Mouse (Mus musculus) cerebellum, adult 11 months (tissue): ENCODE data around the gene Flnb.

Source experiments
- DNase-seq: peaks from one replicate; pipeline ENCODE4 v3.0.0; 2022

Flnb gene

DNA sequence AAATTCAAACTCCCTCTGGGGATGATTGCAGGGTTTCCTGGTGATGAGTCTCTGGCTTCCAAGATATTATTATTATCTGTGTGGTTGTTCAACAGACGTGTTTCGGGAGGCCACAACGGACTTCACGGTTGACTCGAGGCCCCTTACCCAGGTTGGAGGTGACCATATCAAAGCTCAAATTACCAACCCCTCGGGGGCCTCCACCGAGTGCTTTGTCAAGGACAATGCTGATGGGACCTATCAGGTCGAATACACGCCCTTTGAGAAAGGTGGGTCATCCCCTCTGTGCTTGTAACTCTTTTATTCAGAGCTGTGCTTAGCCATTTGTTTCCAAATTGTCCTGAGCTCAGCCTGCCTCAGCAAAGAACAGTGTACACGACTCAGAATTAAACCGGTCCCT is 89.3 kb downstream of the Flnb start:
- DNase-seq: no peak

DNA sequence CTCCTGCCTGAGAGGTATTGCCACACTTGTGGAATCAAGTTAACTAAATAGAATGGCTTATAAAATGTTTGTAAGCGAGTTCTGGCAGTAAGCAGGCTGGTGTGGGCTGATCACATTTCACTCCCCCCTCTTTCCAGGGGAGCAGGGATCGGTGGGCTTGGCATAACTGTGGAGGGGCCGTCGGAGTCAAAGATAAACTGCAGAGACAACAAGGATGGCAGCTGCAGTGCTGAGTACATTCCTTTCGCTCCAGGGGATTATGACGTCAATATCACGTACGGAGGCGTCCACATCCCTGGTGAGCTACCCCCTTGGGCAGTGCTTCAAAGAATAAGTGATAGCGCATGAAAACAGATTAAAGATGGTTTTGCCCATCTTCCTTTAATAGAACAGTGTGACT is 91.7 kb downstream of the Flnb start:
- no peak for DNase-seq

DNA sequence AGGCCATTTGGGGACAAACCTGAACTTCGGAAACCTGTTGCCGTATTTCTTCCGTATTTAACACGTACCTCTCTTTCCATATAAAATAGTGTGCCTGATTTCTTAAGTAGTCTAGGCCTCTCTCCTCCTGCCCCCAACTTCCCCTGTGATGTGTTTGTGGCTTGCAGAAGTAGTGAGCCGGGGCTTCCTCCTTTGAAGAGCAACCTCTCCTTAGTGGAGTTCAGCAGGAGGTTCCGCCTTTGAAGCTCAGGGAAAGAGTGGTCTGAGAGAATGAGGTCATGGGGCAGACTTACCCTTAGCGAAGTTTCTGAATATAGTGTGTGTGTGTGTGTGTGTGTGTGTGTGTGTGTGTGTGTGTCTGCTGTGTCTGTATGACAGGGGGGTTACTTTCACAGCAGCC is 96.1 kb downstream of the Flnb start:
- DNase-seq: no peak

DNA sequence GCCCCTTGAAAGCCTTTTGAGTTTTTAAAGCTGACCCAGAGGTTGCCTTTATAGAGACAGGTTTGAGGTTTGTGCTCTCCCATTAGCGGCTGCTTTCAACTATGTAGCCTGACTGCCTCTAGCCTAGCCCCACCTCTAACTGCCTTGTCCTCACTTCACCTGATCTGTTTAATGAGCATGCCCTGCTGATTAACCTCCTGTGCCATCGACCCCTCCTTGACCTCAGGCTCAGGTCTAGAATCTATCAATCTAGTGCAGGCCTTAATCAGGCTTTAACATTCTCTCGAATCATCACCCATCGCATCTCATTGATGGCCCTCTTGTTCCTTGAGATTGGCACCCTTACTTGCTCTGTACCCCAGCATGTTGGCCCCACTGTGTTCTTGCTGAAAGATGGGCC is 96.7 kb downstream of the Flnb start:
- no peak for DNase-seq

DNA sequence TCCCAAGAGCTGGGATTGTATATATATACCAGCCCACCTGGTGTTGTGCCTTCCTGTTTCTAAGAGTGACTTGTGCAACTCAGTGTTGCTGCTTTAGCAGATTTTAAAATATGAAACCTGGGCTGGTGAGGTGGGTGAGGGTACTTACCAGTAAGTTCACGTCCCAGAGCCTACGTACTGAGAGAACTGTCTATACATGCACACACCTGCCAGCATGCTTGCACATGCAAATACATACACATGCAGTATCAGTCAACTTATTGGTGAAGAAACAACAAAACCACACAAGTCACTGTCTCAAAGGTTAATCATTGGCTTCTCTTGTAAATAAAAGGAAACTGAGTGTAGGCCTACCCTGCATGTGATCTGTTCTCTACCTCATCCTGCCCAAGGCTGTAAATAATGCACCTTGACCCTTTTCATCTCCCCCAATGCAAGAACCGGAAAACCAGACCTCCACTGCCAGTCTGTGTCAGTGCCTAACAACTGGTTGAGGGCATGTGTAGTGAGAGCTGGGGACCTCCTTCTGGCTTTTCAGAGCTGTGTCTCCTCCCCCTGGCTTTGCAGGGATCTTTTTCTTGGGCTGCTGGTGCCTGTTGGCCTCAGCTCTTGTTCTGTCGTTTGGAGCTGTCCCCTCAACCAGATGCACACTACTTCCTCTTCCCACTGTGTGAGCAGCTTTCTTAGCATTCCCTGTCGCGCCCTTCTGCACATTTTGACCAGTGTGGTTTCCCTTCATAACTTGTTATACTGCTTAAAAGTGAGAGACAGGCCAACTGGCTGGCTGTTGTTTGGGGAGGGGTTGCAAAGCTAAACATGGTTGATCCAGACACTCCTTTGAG is 100.6 kb downstream of the Flnb start:
- DNase-seq: no peak

DNA sequence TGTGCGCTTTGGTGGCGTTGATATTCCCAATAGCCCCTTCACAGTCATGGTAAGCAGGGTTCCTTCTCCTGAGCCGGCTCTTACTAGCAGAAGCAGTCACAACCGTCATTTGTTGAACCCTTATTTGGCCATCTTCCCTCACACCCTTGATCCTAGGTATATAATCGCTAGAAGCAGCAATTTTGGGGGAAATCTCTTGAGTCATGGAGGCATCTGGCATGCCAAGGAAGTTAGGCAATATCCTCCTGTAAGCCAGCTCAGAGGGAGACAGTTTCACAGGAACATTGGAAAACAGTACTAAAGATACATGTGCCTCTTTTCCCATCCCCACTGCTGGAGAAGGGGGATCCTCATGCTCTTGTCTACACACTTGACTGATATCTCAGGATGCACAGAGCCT is 101.6 kb downstream of the Flnb start:
- no peak for DNase-seq

DNA sequence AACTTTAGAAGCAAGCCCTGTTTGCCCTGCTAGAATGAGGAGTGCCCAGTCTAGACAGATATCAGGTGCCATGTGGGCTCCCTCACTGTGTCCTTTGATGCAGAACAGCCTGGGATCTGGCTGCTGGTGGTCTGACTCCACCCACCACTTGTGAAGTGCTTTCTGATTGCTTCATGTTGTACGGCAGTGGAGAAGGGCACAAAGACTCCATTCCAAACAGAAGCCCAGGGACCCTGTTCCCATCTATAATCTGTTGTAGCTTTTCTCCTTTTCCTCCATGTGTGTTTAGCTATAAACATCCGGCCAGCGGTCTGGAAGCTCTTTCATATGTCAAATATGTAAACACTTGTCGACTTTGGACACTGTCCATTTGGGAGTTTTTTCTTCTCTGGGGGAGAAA is 102.2 kb downstream of the Flnb start:
- no peak for DNase-seq

DNA sequence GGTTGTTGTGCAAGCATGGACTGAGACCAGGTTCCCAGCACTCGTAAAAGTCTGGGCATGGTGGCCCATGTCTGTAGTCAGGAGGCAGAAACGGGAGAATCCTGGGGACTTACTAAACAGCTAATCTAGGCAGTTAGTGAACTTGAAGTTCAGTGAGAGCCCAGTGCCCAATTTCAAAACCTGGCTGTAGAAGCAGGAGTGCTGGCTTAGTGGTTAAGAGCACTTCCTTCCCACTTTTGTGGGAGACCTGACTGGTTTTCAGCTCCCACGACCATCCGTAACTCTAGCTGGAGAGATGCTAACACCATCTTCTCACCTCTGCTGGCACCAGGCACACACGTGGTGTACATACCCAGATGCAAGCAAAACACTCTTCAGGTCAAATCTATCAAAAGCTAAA is 103.7 kb downstream of the Flnb start:
- no peak for DNase-seq

DNA sequence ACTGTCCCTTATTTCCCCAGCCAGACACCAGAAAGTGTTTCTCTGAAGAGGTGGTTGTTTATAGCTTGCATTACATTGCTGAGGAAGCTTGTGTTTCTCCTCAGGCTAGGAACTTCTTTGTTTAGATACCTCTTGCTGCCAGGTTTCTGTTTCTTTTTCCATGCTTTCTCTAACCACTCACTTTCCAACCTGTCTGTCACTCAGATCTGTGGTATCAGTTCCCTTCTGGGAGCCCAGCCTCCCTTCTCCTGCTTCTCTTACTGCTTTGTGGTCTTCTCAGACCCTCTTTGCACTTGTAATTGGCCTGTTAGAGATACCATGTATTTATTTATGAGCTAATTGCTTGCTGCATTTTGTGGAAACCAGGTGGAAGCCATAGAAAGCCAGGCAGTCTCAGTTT is 105.9 kb downstream of the Flnb start:
- no peak for DNase-seq

DNA sequence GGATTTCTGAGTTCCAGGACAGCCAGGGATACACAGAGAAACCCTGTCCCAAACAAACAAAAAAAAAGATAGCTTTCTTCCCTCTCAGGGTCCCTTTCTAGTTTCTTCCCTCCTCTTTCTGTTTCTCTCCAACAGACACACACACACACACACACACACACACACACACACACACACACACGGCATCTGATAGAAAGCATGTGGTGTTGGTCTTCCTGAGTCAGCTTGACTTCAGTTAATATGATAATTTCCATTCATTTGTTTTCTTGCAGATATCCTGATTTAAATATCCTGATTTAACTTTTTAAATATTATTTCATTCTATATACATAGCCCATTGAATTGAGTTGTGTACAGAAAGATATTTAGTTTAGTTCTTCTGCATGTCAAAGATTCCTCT is 110.6 kb downstream of the Flnb start:
- DNase-seq: no peak

DNA sequence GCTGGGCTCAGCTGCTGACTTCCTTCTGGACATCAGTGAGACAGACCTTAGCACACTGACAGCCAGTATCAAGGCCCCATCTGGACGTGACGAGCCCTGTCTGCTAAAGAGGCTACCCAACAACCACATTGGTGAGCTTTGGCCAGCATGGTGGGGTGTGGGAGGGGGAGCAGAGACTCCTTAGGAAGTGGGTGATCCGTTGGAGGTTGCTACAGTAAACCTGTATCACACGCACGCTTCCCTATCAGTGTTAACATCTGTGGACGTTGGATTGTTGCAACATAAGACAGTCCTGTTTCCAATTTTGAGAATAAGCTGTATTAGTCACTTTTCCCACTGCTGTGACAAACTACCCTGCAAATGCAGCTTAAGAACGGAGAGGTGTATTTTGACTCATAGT is 111.3 kb downstream of the Flnb start:
- DNase-seq: no peak

DNA sequence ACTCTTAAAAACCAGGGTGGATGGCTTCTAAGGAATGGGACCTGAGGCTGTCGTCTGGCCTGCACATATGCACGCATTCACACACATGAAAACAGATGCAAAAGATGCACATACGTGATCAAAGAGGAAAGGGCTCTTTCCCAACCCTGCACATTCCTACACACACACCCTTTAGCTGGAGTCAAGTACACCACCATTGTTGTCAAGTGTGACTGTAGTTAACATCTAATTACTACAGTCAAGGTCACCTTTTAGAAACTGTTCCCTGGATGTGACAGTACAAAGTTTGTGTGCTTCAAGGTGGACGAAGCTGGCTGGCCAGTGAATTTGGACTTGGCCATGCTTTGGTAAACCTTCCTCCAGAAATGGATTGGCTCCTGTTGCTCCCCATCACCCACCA is 114.4 kb downstream of the Flnb start:
- no peak for DNase-seq

DNA sequence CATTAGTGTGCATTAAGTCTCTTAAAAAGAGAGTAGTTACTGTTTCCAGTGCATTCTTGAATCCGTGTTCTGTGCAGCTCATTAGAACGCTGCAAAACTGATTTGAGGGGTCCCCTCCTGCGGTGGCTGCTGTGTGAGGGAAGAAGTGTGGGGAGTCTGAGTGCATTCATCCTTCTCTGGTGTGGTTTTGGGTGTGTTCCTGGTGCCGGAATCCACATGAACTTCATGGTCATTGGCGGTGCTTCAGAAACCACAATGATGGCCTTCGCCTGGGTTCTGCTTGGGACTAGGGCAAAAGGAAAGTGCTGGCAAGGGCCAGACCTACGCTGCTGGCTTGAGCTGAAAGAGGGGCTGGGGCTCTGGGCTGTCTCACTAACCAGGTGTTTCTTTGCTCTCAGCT is 116.4 kb downstream of the Flnb start:
- no peak for DNase-seq

DNA sequence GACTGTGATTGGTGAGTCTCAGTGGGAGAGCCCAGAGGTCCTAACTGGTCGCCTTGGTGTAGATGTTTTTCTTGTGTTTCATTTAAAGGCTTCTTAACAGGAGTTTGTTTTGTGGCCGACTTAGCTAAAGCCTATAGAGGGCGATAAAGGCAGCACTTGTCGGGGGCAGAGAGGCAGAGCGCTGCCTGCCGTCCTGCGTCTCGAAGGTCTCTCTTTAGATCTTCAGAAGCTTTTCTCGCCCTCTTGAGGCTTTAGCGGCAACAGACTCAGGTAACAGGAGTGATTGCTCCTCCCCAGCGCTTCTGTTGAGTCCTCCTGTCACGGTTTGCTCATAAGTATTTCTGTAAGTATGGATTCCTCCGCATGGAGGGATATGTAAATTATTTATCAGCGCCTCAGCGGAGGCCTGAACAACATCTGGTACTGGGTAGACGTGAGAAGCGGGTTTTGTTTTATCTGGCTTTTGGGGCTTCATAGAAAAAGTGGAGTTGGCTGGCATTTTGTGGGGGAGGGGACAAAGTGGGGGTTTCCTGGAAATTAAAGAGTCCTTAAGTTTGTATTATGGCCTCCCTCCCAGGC is 119.4 kb downstream of the Flnb start:
- no peak for DNase-seq

DNA sequence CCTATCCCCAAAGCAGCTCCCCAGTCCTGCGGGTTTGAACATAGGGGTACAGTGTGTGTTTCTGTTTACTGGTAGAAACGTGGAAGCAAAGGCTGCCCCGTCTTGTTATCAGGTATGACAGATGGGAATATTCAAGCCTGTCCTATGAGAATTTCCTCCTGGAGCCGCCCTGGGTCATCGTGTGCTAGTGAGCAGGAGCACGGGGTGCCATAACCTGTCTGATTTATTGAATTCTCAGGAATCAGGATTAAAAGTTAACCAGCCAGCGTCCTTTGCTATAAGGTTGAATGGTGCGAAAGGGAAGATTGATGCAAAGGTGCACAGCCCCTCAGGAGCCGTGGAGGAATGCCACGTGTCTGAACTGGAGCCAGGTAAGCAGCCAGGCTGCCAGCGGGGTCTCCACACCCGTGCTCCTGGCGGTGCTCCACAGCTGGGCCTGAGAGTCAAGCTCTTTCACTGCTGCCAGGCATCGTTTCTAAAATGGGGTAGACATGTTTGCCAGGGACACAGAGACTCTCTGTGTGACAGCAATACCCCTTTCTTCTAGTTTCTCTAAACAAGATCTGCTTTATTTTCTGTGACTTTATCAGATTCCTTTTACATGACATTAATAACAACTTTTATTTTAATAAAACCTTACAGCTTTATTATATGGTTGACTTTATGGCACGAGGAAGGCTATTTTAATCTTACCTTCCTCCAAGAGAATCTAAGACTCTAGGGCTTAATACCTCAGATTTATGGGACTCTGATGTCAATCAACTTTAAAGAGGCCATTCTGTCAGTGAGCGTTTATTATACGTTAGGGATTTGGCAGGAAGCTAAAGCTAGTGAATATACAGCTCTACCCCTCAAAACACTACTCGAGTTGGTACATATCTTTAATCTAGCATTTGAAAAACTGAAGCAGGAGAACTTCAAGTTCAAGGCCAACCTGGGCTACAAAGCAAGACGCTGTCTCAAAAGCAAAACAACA is 121.3 kb downstream of the Flnb start:
- DNase-seq: peak; percentile 17

DNA sequence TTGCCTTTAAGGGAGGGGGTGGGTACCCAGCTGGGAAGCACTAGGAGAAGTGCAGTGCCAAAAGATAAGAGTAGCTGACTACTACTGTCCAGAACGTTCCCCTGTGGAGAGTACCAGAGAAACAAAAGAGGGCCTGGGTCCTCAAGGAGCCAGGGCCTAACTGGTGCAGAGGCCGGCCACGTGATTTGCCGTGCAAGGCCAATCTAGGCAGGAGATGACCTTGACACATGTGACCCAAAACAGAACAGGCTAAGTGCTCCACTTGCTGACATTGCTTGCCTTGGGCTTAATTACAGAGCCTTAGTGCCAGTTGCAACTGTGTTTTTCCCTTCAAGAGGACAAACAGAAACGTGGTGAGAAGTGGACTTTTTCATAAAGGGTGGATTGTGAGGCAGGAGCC is 123.7 kb downstream of the Flnb start:
- DNase-seq: no peak

DNA sequence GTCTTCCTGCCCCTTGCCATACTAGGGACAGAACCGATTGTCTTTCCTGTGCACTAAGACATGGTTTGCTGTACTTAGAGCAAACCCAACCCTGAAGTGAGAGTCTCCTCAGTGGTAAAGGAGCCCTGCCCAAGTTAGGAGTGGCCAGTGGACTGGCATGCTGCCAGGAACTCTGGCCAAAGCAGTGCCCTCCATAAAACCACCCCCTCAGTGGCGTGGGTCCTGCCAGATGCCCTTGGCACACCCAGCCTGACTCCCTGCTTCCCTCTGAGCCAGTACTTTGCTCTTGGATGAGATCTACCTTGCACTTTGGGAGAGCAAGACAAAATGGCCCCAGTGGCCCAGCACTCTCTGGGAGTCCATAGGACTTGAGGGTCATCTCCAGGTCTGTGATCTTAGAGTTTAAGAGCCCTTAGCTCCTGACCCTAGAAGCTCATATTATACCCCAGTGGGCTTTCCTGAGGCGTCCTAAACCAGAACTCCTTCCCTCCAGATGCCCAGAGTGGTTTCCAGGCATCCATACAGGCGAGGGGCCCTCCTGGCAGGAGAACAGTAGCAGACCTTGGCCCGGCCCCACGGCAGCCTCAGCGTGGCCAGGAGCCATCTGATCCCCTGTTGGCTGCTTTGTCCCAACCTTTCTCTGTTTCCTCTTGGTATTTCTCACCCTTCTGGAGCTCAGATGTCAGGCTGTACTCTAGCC is 125.5 kb downstream of the Flnb start:
- peak; percentile 23 for DNase-seq

DNA sequence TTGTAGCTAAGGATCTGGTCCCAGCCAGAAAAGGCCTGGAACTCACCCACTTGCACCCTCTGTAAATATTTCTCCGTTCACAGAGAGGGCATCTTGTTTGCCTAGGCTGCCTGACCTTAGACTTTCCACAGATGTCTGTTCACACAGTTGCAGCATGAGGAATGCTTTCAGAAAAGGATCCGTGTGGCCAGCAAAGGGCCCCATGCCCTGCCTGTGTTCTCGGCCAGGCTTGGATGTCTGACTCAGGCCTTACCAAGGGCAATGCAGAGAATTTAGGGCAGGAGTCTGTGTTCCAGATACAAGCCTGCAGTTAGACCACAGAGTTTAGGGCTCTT is 126.0 kb downstream of the Flnb start:
- no peak for DNase-seq

DNA sequence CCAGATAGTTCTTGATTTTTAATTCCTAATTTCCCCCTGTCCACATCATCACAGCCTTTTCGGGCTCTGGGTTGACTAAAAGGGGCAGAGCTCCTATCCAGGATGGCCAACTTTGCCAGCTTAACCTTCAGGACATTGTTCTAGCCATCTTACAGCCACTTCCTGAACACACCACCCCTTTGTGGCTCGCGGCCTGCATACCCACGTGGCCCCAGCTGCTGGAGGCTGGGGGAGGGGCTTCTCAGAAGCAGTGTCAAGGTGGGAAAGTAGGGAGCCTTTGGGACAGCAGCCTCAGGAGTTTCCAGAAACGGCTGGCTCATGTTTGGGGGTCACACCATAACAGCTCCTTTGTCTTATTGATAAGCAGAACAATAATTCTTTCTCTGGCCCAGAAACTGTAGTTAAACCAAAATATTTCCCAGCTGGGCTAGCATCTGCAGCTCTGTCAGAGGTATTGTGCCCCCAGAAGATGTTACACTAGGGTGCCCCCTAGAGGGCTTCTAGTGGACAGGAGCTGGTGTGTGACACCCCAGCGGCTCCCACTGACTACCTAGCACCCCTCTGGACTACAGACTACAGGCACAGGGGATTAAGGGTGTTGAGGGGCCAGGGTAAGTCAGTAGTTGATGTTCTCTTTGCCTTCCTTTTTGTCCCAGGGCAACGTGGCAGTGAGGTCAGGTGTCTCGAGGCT is 126.7 kb downstream of the Flnb start:
- no peak for DNase-seq

DNA sequence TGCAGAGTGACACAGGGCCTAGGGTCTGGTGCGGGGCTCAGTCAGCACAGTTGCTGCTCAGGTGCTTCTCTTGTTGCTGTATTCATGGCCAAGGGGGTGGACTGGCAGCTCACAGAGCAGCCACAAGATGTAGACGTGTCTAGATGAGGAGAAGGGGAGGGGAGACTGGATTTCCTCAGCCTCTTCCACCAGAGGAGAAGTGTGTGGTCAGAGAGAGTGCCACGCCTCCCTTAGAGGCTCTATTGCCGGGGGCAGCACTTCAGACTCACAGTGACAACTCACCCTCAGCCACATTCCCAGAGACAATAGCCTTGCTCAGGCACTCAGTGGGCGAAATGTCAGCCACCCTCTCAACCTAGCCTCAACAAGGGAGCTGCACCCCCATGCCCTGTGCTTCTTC is 127.5 kb downstream of the Flnb start:
- DNase-seq: no peak

DNA sequence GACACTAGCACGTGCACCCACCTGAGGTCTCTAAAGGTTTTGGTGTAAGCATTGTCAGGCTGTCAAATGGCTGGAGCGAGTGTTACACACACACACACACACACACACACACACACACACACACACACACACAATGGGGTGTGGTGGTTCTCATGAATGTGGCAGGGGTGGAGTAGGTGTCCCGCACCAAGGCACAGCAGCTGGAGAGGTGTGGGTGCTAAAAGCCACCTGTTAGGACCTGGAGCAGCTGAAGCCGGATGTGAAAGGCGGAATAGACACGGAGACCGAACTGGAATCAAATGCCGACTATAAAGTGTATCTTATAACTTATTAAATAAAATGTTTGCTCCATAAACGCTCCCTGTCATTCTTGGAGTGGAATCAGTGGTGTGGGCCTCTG is 133.5 kb downstream of the Flnb start:
- no peak for DNase-seq

DNA sequence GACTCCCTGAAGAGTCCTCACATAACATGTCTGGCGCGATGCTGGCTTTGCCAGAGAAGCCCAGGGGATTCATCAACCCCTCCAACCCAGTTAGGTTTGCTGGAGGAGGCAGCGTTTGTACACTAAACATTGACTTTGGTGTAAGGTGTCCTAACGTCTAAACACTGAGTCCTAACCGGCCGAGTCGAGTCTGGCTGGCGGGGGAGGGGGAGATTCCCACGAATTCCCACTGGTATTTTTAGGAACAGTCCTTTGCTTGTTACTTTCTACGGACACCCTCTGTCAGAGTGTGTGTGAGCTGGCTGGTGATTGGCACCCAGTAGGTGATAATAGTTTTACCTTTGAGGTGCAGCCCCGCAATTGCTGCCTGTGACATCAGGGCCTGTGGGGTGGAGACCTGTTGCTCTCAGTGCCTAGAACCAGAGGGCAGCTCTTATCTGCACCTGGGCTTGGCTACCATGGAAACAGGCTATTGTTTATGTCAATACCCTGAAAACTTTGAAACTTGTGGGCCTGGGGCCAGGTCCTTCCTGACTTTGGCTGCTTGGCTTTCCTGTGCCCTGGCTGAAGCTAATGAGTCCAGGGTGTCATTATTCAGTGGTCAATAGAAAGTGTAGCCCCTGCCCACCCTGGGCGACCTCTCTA is 135.0 kb downstream of the Flnb start:
- DNase-seq: no peak
